Mouse (Mus musculus) left cerebral cortex, adult 8-10 months (tissue): ENCODE measurements around the gene Zfp523. TPM values are rescaled to one million over a fixed set of nuclear protein-coding genes. Genes with fewer than 3 reads are reported as not detected.
"Not testable (repeated sequence)": the region's sequence is repeated elsewhere in the genome, so short reads cannot be mapped to it uniquely, and the experiment has no call there.

Experiments
- DNase-seq, 2 experiments: peaks; one replicate each; pipeline ENCODE4 v3.0.0; 2022; ENCODE audit warnings: low spot score in 2 of 2
- total RNA-seq, 4 experiments: library from RNA; stranded (reverse); gene quantifications; 2 replicates each; pipeline ENCODE4 v1.2.4; 2022

Zfp523 gene
- total RNA-seq, 4 experiments from 2014 or later, result 97.7 to 106 (median 102) TPM

DNA sequence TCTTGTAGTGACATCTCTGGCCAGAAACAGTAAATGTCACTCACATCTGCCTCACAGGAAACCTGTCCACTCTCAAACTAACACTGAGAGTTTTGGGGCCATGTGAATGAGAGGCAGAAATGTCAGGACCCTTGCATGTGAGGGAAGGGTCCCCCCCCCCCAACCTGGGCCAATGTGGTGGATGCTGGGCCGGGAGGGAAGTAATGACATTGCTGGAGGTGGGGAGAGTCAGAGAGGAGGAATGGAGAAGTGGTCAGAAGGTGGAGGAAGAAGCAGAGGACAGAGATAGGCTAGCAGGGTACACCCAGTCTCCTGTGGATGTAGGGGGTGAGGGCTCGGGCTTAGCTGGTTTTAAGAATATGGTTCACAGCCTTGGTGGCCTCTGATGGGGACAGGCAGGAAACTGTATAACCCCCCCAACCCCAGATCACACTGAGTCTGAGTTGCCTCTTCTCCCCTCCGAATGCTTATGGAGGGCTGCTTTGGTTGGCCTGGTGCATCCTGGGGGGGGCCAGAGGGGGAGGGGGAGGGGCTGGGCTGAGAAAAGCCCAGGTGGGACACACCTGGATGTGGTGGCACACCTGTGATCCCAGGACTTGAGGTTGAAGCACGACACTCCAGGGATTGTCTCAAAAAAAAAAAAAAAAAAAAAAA is 32.7 kb downstream of the Zfp523 start:
- no peak for DNase-seq

DNA sequence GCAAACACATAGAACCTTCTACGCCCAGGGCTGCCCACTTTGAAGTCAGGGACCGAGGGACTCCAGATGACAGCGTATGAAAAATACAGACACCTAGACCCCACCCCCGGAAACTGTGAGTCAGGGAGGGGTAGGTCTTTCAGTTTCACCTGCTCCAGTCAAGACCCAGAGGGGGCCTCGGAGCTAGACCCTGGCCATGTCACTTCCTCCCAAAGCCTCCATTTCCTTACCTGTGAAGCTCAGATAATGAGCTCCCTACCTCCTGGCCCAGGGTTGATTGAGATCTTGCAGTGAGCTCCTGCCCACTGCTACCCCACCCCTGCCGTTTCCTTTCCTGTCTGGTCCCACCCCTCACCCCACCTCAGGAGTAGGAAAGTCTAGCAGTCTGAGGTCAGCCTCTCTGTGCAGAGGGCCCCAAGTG is 35.0 kb downstream of the Zfp523 start:
- no peak for DNase-seq

- no peak for DNase-seq
These were observed 35.5 kb downstream of the Zfp523 start for GRCm38 (mm10) chr17:28212391-28212790.

- DNase-seq, result no peak
These were observed 36.3 kb downstream of the Zfp523 start for GRCm38 (mm10) chr17:28213236-28213635.

GRCm38 (mm10) chr17:28216791-28217190 is 39.9 kb downstream of the Zfp523 start:
- DNase-seq, result no peak

- DNase-seq, result no peak
These were observed 41.1 kb downstream of the Zfp523 start for GRCm38 (mm10) chr17:28217721-28218649.

- DNase-seq, result not testable (repeated sequence)
These were observed 45.5 kb downstream of the Zfp523 start for GRCm38 (mm10) chr17:28222463-28222862.

GRCm38 (mm10) chr17:28223561-28224391 is 46.8 kb downstream of the Zfp523 start:
- peak; percentile 70 to 91 for DNase-seq

GRCm38 (mm10) chr17:28224615-28225014 is 47.7 kb downstream of the Zfp523 start:
- no peak for DNase-seq

DNA sequence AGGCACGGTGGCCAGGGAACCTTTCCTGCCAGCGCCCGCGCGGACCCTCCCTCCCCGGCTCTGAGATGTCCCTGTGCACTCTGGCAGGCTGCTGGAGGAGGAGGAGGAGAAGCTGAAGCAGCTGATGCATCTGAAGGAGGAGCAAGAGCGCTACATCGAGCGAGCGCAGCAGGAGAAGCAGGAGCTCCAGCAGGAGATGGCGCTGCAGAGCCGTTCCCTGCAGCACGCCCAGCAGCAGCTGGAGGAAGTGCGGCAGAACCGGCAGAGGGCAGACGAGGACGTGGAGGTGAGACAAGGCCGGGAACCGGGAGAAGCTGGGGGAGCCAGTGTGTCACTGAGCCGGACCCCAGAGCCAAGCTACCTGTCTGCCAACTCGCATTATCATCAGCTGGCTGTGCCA is 49.1 kb downstream of the Zfp523 start:
- DNase-seq, result peak; percentile 82 to 90

- DNase-seq, result no peak
These were observed 53.6 kb downstream of the Zfp523 start for GRCm38 (mm10) chr17:28230486-28230885.

DNA sequence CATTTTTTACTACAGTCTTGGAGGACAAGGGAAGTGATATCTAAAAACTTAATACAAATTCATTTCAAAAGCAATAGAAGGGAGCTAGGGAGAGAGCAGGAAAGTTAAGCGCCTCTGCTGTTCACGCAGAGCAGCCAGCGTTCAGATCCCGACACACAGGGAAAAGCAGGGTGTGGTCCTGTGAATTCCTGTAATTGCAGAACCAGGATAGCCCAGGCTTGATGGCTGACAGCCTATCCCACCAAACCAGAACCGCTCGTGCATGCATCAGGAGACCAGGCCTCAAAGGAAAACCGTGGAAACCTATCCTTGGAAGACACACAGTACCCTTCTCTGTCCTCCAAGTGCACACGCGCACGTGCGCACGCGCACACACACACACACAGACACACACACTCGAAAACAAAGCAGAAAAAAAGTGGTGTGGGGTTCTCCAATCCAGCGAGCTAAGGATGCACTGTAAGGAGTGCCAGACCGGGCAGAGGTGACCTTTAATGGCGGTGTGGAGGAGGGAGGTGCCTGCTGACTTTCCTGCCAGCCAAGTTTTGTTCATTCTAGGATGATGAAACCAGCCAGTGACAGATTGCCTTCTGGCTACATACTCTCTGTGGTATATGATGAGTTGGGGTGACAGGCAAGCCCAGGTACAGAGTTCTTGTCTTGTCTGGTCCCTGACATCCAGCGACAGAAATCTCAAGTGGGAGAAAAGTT is 54.3 kb downstream of the Zfp523 start:
- no peak for DNase-seq

DNA sequence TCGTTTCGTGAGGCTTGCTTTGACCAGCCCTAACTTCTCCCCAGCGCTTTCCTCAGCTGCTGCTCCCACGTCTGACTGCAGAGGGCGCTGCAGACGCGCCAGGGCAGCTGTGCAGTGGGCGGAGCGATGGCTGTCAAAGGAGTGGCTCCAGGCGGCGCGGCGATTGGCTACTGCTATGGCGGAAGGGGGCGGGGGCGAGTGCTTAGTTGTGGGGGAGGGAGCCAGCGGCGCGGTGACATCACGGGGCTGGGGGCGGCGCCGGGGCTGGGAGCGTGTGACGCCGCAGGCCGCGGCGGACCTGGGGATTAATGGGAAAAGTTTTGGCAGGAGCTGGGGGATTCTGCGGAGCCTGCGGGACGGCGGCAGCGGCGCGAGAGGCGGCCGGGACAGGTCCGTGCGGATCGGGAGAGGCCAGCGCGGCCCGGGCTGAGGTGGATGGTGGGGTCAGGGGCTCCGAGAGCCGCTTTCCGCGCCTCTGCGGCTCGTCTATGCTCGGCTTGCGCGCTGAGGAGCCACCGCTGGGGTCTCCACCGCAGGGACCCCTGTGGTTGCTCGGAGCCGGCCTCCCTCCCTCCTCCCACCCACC is 55.6 kb downstream of the Zfp523 start, which contains the start of gene Ppard:
Gene Ppard, plus strand, starts transcription at position 226 of the 586 bp plus-strand sequence.
- peak; percentile 93 to 94 for DNase-seq

DNA sequence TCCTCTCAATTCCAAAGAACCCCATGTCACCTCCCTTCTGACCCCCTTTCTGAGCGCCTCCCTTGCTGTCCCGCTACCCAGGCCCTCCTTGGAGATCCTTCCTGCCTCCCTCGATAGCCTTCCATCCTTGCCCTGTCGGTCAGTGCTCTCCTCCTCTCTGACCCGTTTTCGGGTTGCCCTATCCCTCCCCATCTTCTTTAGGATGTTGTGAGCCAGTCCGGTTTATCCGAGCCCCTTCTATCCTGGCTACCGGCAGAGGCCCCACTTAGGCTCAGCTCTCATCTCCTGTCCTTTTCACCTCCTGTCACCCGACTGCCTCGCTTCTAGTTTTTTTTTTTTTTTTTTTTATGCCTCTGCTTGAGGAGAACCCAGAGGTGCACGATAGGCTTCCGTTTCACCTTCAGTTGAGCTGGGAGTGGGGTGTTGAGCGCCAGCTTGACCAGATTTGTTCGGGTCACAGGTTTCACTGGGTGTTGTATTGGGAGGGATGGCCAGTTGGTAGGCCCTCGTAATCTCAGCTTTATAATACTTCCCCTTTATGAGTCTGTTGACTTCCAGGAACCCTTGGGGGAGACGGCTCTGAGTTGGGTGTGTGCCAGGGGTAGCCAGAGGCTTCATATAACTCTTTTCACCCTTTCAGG is 56.3 kb downstream of the Zfp523 start:
- DNase-seq, result no peak

- DNase-seq, result no peak
These were observed 57.7 kb downstream of the Zfp523 start for GRCm38 (mm10) chr17:28234641-28235040.

DNA sequence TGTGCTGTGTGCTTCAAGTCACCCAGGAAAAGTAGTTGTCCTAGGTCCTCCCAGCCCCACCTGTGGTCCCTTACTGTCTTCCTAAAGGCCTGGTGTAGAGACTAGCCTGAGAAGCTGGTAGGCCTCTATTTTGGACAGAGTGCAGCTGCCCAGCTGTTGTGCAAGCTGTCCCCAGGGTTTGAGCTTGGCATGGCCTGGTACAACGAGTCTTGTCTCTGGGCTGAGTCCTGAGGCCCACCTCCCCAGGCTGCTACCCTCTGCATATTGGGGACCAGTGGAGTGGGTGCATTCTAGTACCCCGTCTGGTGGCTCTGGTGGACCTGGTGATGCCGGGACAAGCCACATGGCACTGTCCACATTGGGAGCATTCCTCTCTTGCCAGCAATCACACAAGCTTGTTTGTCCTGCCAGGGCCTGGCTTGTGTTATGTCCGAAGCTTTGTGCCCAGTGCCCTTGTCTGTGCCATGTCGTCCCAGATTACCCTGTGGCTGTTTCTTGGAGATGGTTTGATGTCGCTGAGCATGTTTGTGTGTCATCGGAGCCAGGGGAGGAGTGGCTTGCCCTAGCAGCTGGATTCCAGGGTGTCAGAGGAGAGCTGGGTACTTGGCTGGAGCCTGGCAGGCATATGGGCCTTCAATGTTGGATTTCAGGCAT is 59.2 kb downstream of the Zfp523 start:
- DNase-seq, result no peak

DNA sequence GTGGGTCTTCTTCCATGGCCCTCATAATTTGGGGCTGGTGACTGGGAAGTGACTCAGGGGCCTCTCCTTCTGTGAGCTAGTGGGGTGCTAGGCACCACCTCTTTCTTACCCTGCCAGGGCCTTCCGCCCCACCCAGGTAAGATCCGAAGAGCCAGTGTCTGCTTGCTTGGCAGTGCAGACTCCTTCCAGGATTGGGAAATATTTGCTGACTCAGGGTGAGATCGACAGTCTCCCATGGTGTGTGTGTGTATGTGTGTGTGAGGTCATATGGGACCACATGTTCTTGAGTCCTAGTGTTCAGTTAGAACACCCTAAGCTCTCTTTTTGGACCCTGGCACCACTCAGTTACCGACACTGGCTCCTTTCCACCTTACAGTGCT is 59.7 kb downstream of the Zfp523 start:
- no peak for DNase-seq

GRCm38 (mm10) chr17:28237362-28237761 is 60.4 kb downstream of the Zfp523 start:
- DNase-seq, result no peak

- DNase-seq, result no peak
These were observed 60.9 kb downstream of the Zfp523 start for GRCm38 (mm10) chr17:28237874-28238273.

GRCm38 (mm10) chr17:28240846-28241245 is 63.9 kb downstream of the Zfp523 start:
- no peak for DNase-seq
